Mouse (Mus musculus): ENCODE data around the gene Gm17949. TPM values are rescaled to one million over a fixed set of nuclear protein-coding genes. Genes with fewer than 3 reads are reported as not detected.

Gm17949 gene
- polyA plus RNA-seq, 2 experiments: not detected

GRCm38 (mm10) chr17:56999414-56999813 is 11.9 kb upstream of the Gm17949 start:
- Histone ChIP-seq H3K27me3 (ENCODE audit: control insufficient read depth, insufficient read depth, low read length) (no peaks in the 10 kb centered on the region), H3K4me2 (ENCODE audit: low read depth) (no peak overlapping the region), H3K36me3 (replicated peaks; ENCODE audit: control insufficient read depth, insufficient read depth, low read depth) (peaks cover 32% of the 10 kb centered on the region), H3K9me3 (ENCODE audit: control insufficient read depth, low read length) (no peaks in the 10 kb centered on the region), H3K4me3 (ENCODE audit: insufficient read depth in 1 of 2, low read depth in 2 of 2, low read length in 2 of 2) (no peak overlapping the region), H3K4me1 (replicated peaks; ENCODE audit: control insufficient read depth in 2 of 2, insufficient read depth in 2 of 2, low read length in 1 of 2) (peaks cover 8 to 15% of the 10 kb centered on the region in 2 experiments; a peak in 3 of 4 replicates), H3K27ac (no peak overlapping the region), H3K9ac (replicated peaks) (no peak overlapping the region)
- 84% methylated on average over 9 of the region's 9 CpGs for WGBS (ENCODE audit: insufficient replicate concordance)
- ATAC-seq (ENCODE audit: insufficient read depth): no peak
- no peak for DNase-seq (ENCODE audit: low read depth in 3 of 3, low spot score in 3 of 3)
- TF ChIP-seq CTCF (IDR thresholded peaks at IDR 0.05; ENCODE audit: low read depth) (no peak), EP300 (IDR thresholded peaks at IDR 0.05; ENCODE audit: low read depth) (no peak)

DNA sequence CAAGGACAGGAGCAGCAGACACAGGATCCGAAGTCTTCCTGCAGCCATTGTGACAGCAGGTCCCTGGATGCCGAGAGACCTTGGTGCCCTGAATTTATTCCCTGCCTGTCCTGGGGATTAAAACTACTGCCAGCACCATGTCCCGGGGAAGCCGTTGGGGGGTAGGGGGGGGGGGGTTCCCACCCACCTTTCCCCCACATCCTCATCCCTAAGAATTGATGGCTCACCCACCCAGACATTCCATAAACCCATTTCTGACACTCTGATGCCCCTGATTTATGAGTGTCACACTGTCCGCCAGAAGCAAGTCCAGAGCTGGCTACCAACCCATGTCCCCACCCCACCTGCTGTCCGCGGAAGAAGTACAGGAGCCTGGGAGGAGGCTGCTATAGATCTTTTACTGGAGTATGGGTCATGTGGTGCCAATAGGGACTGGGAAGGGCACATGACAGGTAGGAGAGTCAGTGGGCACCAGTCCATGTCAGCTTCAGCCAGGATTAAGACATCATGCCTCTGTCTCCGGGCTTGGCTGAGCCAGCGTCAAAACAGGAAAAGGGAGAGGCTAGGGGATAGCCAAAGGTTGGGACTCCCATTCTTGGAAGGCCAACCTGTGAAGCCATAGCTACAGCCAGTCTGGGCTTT is 11.2 kb upstream of the Gm17949 start, which contains the start of gene Pspn:
Gene Pspn (minus strand): TSS at position 51 of the 642 bp plus-strand sequence.
- DNase-seq (ENCODE audit: low read depth in 3 of 3, low spot score in 3 of 3) (no peak), ATAC-seq (ENCODE audit: insufficient read depth) (no peak)
- no peak within 1 kb of the TSS for H3K9ac ChIP-seq (replicated peaks)
- peaks cover 8 to 15% of the 10 kb centered on the region in 2 experiments; a peak in 3 of 4 replicates for H3K4me1 ChIP-seq (replicated peaks; ENCODE audit: control insufficient read depth in 2 of 2, insufficient read depth in 2 of 2, low read length in 1 of 2)
- WGBS (ENCODE audit: insufficient replicate concordance): 79% methylated on average over 9 of the region's 9 CpGs
- no peaks in the 10 kb centered on the region for H3K27me3 ChIP-seq (ENCODE audit: control insufficient read depth, insufficient read depth, low read length)
- H3K4me3 ChIP-seq (ENCODE audit: insufficient read depth in 1 of 2, low read depth in 2 of 2, low read length in 2 of 2): no peak within 1 kb of the TSS
- H3K36me3 ChIP-seq (replicated peaks; ENCODE audit: control insufficient read depth, insufficient read depth, low read depth): peaks cover 31% of the 10 kb centered on the region
- H3K4me2 ChIP-seq (ENCODE audit: low read depth): no peak within 1 kb of the TSS
- no peaks in the 10 kb centered on the region for H3K9me3 ChIP-seq (ENCODE audit: control insufficient read depth, low read length)
- no peak for TF ChIP-seq CTCF (IDR thresholded peaks at IDR 0.05; ENCODE audit: low read depth)
- no peak for TF ChIP-seq EP300 (IDR thresholded peaks at IDR 0.05; ENCODE audit: low read depth)
- H3K27ac ChIP-seq: no peak within 1 kb of the TSS

DNA sequence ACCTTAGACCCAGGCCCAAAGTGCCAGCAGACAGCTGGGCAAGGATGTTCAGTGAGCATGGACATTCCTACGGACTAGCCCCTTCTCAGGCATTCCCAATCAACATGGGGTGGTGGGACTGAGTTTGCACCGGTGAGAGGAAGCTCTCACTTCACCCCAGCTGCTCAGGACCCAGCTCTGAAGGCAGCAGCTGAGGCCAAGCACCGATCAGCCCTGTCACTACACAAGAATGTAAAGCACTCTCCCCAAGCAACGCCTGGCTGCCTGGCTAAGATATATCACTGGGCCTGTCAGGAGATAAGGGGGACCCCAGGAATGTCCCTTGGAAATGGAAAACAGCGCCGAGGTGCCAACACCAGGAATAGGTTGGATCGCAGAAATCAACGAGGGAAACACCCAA is 10.0 kb upstream of the Gm17949 start:
- TF ChIP-seq CTCF (IDR thresholded peaks at IDR 0.05; ENCODE audit: low read depth): no peak
- no peak for TF ChIP-seq EP300 (IDR thresholded peaks at IDR 0.05; ENCODE audit: low read depth)
- WGBS (ENCODE audit: insufficient replicate concordance): 55% methylated on average over 8 of the region's 8 CpGs

GRCm38 (mm10) chr17:57003994-57004393 is 7.3 kb upstream of the Gm17949 start:
- no peaks in the 10 kb centered on the region for H3K9me3 ChIP-seq (ENCODE audit: control insufficient read depth, low read length)

More for the DNA sequence above, 10.0 kb upstream of the Gm17949 start:
- H3K9ac ChIP-seq (replicated peaks): no peak overlapping the region
- H3K4me3 ChIP-seq (ENCODE audit: insufficient read depth in 1 of 2, low read depth in 2 of 2, low read length in 2 of 2): no peak overlapping the region
- peaks cover 33% of the 10 kb centered on the region for H3K36me3 ChIP-seq (replicated peaks; ENCODE audit: control insufficient read depth, insufficient read depth, low read depth)
- no peak overlapping the region for H3K4me2 ChIP-seq (ENCODE audit: low read depth)
- no peak overlapping the region for H3K27ac ChIP-seq
- no peaks in the 10 kb centered on the region for H3K9me3 ChIP-seq (ENCODE audit: control insufficient read depth, low read length)
- ATAC-seq (ENCODE audit: insufficient read depth) (no peak), DNase-seq (ENCODE audit: low read depth in 3 of 3, low spot score in 3 of 3) (no peak)
- H3K27me3 ChIP-seq (ENCODE audit: control insufficient read depth, insufficient read depth, low read length): no peaks in the 10 kb centered on the region
- H3K4me1 ChIP-seq (replicated peaks; ENCODE audit: control insufficient read depth in 2 of 2, insufficient read depth in 2 of 2, low read length in 1 of 2): peaks cover 8 to 15% of the 10 kb centered on the region in 2 experiments; a peak in 3 of 4 replicates

DNA sequence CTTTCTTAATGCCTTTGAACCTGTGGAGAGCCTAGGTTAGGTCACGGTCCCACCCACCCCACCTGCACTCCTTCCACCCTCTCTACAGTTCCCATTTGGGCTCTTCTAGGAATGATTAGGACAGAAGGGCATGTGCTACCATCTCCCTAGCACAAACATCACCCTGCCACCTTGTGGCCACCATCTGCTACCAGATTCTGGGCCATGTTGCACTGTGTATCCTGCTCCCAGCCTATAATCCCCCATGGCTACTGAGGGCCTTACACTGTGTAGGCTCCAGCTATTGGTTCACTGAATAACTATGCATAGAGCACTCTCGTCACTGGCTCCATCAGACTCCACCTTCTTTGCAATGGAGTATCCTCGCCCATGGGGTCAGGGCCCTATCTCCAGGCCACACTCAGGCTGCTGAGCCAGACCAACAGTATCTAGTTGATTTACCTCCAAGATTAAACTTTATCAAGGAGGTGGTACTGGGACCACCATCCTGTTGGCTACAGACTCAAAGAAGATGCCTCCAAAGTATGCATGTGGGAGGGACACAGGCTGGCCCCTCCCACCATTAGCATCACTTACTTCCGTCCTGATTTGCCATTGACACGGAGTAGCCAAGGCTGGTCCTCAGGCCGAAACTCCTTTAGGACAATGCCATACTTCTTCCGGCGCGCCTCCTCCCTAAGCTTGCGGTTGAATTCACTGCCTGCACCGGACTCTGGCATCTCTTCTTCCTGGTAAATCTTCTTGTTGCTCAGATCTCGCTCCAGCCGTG is 3.9 kb upstream of the Gm17949 start:
- no peak overlapping the region for H3K27ac ChIP-seq
- peaks cover 18 to 22% of the 10 kb centered on the region in 2 experiments for H3K4me1 ChIP-seq (replicated peaks; ENCODE audit: control insufficient read depth in 2 of 2, insufficient read depth in 2 of 2, low read length in 1 of 2)
- no peak overlapping the region for H3K4me3 ChIP-seq (ENCODE audit: insufficient read depth in 1 of 2, low read depth in 2 of 2, low read length in 2 of 2)
- no peaks in the 10 kb centered on the region for H3K9me3 ChIP-seq (ENCODE audit: control insufficient read depth, low read length)
- ATAC-seq (ENCODE audit: insufficient read depth): no peak
- no peak overlapping the region for H3K9ac ChIP-seq (replicated peaks)
- no peak for TF ChIP-seq EP300 (IDR thresholded peaks at IDR 0.05; ENCODE audit: low read depth)
- peak; percentile 60 for TF ChIP-seq CTCF (IDR thresholded peaks at IDR 0.05; ENCODE audit: low read depth)
- no peak overlapping the region for H3K4me2 ChIP-seq (ENCODE audit: low read depth)
- 79% methylated on average over 13 of the region's 13 CpGs for WGBS (ENCODE audit: insufficient replicate concordance)
- peaks cover 55% of the 10 kb centered on the region for H3K36me3 ChIP-seq (replicated peaks; ENCODE audit: control insufficient read depth, insufficient read depth, low read depth)
- no peak for DNase-seq (ENCODE audit: low read depth in 3 of 3, low spot score in 3 of 3)
- H3K27me3 ChIP-seq (ENCODE audit: control insufficient read depth, insufficient read depth, low read length): no peaks in the 10 kb centered on the region

More at GRCm38 (mm10) chr17:57003994-57004393, 7.3 kb upstream of the Gm17949 start:
- ATAC-seq (ENCODE audit: insufficient read depth) (peak; percentile 71), DNase-seq (ENCODE audit: low read depth in 3 of 3, low spot score in 3 of 3) (no peak)
- peak; percentile 51 for TF ChIP-seq EP300 (IDR thresholded peaks at IDR 0.05; ENCODE audit: low read depth)
- no peak for TF ChIP-seq CTCF (IDR thresholded peaks at IDR 0.05; ENCODE audit: low read depth)
- no peak overlapping the region for H3K4me2 ChIP-seq (ENCODE audit: low read depth)
- no peak overlapping the region for H3K9ac ChIP-seq (replicated peaks)
- 55% methylated on average over 7 of the region's 7 CpGs for WGBS (ENCODE audit: insufficient replicate concordance)
- no peak overlapping the region for H3K4me3 ChIP-seq (ENCODE audit: insufficient read depth in 1 of 2, low read depth in 2 of 2, low read length in 2 of 2)
- H3K27ac ChIP-seq: no peak overlapping the region
- H3K27me3 ChIP-seq (ENCODE audit: control insufficient read depth, insufficient read depth, low read length): no peaks in the 10 kb centered on the region
- peaks cover 5 to 7% of the 10 kb centered on the region in 2 experiments; a peak in 3 of 4 replicates for H3K4me1 ChIP-seq (replicated peaks; ENCODE audit: control insufficient read depth in 2 of 2, insufficient read depth in 2 of 2, low read length in 1 of 2)
- H3K36me3 ChIP-seq (replicated peaks; ENCODE audit: control insufficient read depth, insufficient read depth, low read depth): peaks cover 55% of the 10 kb centered on the region

All from liver, embryonic 14.5 days (tissue).